Mouse (Mus musculus) liver, embryonic 11.5 days (tissue): ENCODE data around the gene Poglut1. TPM values are rescaled to one million over a fixed set of nuclear protein-coding genes. Genes with fewer than 3 reads are reported as not detected.
A peak's percentile ranks its signal among the peaks of the same experiment; 100 is the strongest.

Experiments used
- ATAC-seq: fragments of 200-750 bp; cut with Nextera tagmentation; replicated peaks from 2 replicates; pipeline ENCODE4 v1.8.0; 2017; ENCODE audit warnings: moderate number of reproducible peaks, mild to moderate bottlenecking, moderate TSS enrichment, moderate library complexity; ENCODE audit not compliant: low FRiP score
- DNase-seq: peaks from one replicate; pipeline ENCODE4 v3.0.0-alpha.2; 2017; ENCODE audit warnings: low spot score
- H3K27ac ChIP-seq: fragments of 300-500 bp; sonication (generic); 2 replicates; pipeline ENCODE4 v1.5.1; 2014; ENCODE audit warnings: mild to moderate bottlenecking, low read depth, low read length, control low read depth
- H3K27me3 ChIP-seq: fragments of 300-500 bp; sonication (generic); replicated peaks from 2 replicates; pipeline ENCODE4 v1.6.1; 2014; ENCODE audit warnings: low read length, mixed read lengths; ENCODE audit not compliant: control insufficient read depth, insufficient read depth
- H3K36me3 ChIP-seq: fragments of 300-500 bp; sonication (generic); 2 replicates; pipeline ENCODE4 v1.6.1; 2014; ENCODE audit warnings: mild to moderate bottlenecking, low read length, moderate library complexity, mixed read lengths; ENCODE audit not compliant: control insufficient read depth, insufficient read depth
- H3K4me1 ChIP-seq: fragments of 300-500 bp; sonication (generic); replicated peaks from 2 replicates; pipeline ENCODE4 v1.6.1; 2014; ENCODE audit warnings: low read length, mixed read lengths; ENCODE audit not compliant: control insufficient read depth, insufficient read depth
- H3K4me2 ChIP-seq: fragments of 300-500 bp; sonication (generic); 2 replicates; pipeline ENCODE4 v1.6.1; 2014; ENCODE audit warnings: mild to moderate bottlenecking, control low read depth, moderate library complexity
- H3K4me3 ChIP-seq: fragments of 300-500 bp; sonication (generic); 2 replicates; pipeline ENCODE4 v1.5.1; 2014; ENCODE audit warnings: low read depth, low read length, control low read depth
- H3K9ac ChIP-seq: fragments of 300-500 bp; sonication (generic); 2 replicates; pipeline ENCODE4 v1.6.1; 2014; ENCODE audit warnings: low read depth, low read length, control low read depth
- H3K9me3 ChIP-seq: fragments of 300-500 bp; sonication (generic); 2 replicates; pipeline ENCODE4 v1.6.1; 2016; ENCODE audit warnings: low read length, inconsistent platforms, mixed read lengths; ENCODE audit not compliant: control insufficient read depth
- WGBS: fragments of 180-500 bp; shearing (Covaris S2); extraction: QIAGEN DNeasy Blood & Tissue Kit; methylation state at CpG from one replicate; pipeline ENCODE4 v1.1.7; 2014; 5-methylcytosine and 5-hydroxymethylcytosine counted together
- polyA plus RNA-seq: library from polyadenylated mRNA; unstranded; fragments of >200 nt; fragmentation: Nextera tagmentation; extraction: Ambion mirVana; gene quantifications from 2 replicates; pipeline ENCODE4 v1.2.1, GENCODE M21; 2014

Poglut1 gene
- polyA plus RNA-seq, 1 experiment from 2014 or later: 34.1 TPM

GRCm38 (mm10) chr16:38558221-38558748, 8.2 kb upstream of the Poglut1 start, which contains the start of gene Tmem39a:
TSS of gene Tmem39a (plus strand) at chr16:38558698.
- ATAC-seq (no peak), DNase-seq (no peak)
- Histone ChIP-seq H3K9me3 (no peaks in the 10 kb centered on the region), H3K36me3 (no peaks in the 10 kb centered on the region), H3K27ac (no peak within 1 kb of the TSS), H3K4me1 (no peaks in the 10 kb centered on the region), H3K4me2 (no peak within 1 kb of the TSS), H3K9ac (no peak within 1 kb of the TSS), H3K4me3 (no peak within 1 kb of the TSS), H3K27me3 (peaks cover 12% of the 10 kb centered on the region)
- 76% methylated on average over 3 of the region's 3 CpGs for WGBS

GRCm38 (mm10) chr16:38555988-38556387, 5.9 kb upstream of the Poglut1 start:
- DNase-seq (no peak), ATAC-seq (no peak)
- no peak overlapping the region for H3K4me3 ChIP-seq
- H3K27ac ChIP-seq: no peak overlapping the region
- H3K4me2 ChIP-seq: no peak overlapping the region
- no peak overlapping the region for H3K9ac ChIP-seq
- H3K9me3 ChIP-seq: no peaks in the 10 kb centered on the region
- H3K36me3 ChIP-seq: no peaks in the 10 kb centered on the region
- peaks cover 14% of the 10 kb centered on the region for H3K27me3 ChIP-seq
- WGBS: 84% methylated on average over 3 of the region's 3 CpGs
- no peaks in the 10 kb centered on the region for H3K4me1 ChIP-seq

- Histone ChIP-seq H3K27me3 (0 out of 2 replicates have a peak, but pooled peaks cover under 1% of the 10 kb centered on the region), H3K9ac (no peak overlapping the region), H3K9me3 (no peaks in the 10 kb centered on the region), H3K4me3 (no peak overlapping the region), H3K36me3 (0 out of 2 replicates have a peak, but pooled peaks cover 6% of the 10 kb centered on the region), H3K4me2 (no peak overlapping the region), H3K27ac (no peak overlapping the region), H3K4me1 (peaks cover 8% of the 10 kb centered on the region; the same call in 1 of the 2 replicates)
- no peak for ATAC-seq
- WGBS: 96% methylated on average over 1 of the region's 1 CpGs
- DNase-seq: no peak
These were observed 2.1 kb downstream of the Poglut1 start for GRCm38 (mm10) chr16:38548000-38548399.

- WGBS: 83% methylated on average over 13 of the region's 13 CpGs
- Histone ChIP-seq H3K4me2 (no peak overlapping the region), H3K36me3 (peaks cover 19% of the 10 kb centered on the region), H3K4me3 (no peak overlapping the region), H3K27me3 (no peaks in the 10 kb centered on the region), H3K27ac (no peak overlapping the region), H3K4me1 (no peaks in the 10 kb centered on the region), H3K9ac (no peak overlapping the region), H3K9me3 (no peaks in the 10 kb centered on the region)
- ATAC-seq: no peak
- DNase-seq: no peak
These were observed 11.2 kb downstream of the Poglut1 start for GRCm38 (mm10) chr16:38538716-38539380.

GRCm38 (mm10) chr16:38536544-38537146, 13.4 kb downstream of the Poglut1 start:
- no peaks in the 10 kb centered on the region for H3K27me3 ChIP-seq
- no peak overlapping the region for H3K27ac ChIP-seq
- H3K4me2 ChIP-seq: no peak overlapping the region
- no peak overlapping the region for H3K4me3 ChIP-seq
- H3K36me3 ChIP-seq: peaks cover 12% of the 10 kb centered on the region
- H3K9me3 ChIP-seq: no peaks in the 10 kb centered on the region
- no peaks in the 10 kb centered on the region for H3K4me1 ChIP-seq
- WGBS: 48% methylated on average over 8 of the region's 8 CpGs
- H3K9ac ChIP-seq: no peak overlapping the region
- DNase-seq (peak; percentile 51), ATAC-seq (peak; percentile 25)

GRCm38 (mm10) chr16:38526264-38526663, 23.8 kb downstream of the Poglut1 start:
- ATAC-seq (no peak), DNase-seq (no peak)
- Histone ChIP-seq H3K4me2 (no peak overlapping the region), H3K27ac (no peak overlapping the region), H3K9me3 (no peaks in the 10 kb centered on the region), H3K9ac (no peak overlapping the region), H3K4me3 (no peak overlapping the region), H3K36me3 (peaks cover 23% of the 10 kb centered on the region), H3K27me3 (no peaks in the 10 kb centered on the region), H3K4me1 (peaks cover 8% of the 10 kb centered on the region; the same call in 1 of the 2 replicates)
- WGBS: 82% methylated on average over 6 of the region's 6 CpGs

- Histone ChIP-seq H3K9ac (peak within 1 kb of the TSS; percentile 99), H3K27ac (peak within 1 kb of the TSS; percentile 96), H3K9me3 (no peaks in the 10 kb centered on the region), H3K4me1 (peaks cover 14% of the 10 kb centered on the region; the same call in 1 of the 2 replicates), H3K36me3 (peaks cover 17% of the 10 kb centered on the region), H3K27me3 (no peaks in the 10 kb centered on the region), H3K4me2 (peak within 1 kb of the TSS; percentile 75), H3K4me3 (peak within 1 kb of the TSS; percentile 99)
- ATAC-seq (peak; percentile 97), DNase-seq (peak; percentile 97)
- WGBS: under 1% methylated on average over 73 of the region's 73 CpGs
These were observed 27.7 kb downstream of the Poglut1 start, which contains the start of gene Timmdc1 for GRCm38 (mm10) chr16:38522129-38523084. TSS of gene Timmdc1 (minus strand) at chr16:38522663.
